Mouse (Mus musculus) midbrain, embryonic 15.5 days (tissue): ENCODE measurements at regions not wholly inside any gene's neighbourhood (a gene's known extent, or its start where the extent isn't known, plus 50 kb on each side); places are given as distances from the start of the nearest gene placed in this dataset.

Experiments used
- ATAC-seq: fragments of 200-750 bp; cut with Nextera tagmentation; replicated peaks from 2 replicates; pipeline ENCODE4 v1.8.0; 2017; ENCODE audit warnings: moderate TSS enrichment
- H3K27ac ChIP-seq: fragments of 300-500 bp; sonication (generic); 2 replicates; pipeline ENCODE4 v1.5.1; 2015; ENCODE audit warnings: mild to moderate bottlenecking, inconsistent platforms
- H3K27me3 ChIP-seq: fragments of 300-500 bp; sonication (generic); replicated peaks from 2 replicates; pipeline ENCODE4 v1.6.1; 2015; ENCODE audit warnings: inconsistent platforms
- H3K36me3 ChIP-seq: fragments of 300-500 bp; sonication (generic); replicated peaks from 2 replicates; pipeline ENCODE4 v1.6.1; 2015; ENCODE audit warnings: inconsistent platforms
- H3K4me1 ChIP-seq: fragments of 300-500 bp; sonication (generic); 2 replicates; pipeline ENCODE4 v1.6.1; 2015; ENCODE audit warnings: inconsistent platforms
- H3K4me2 ChIP-seq: fragments of 300-500 bp; sonication (generic); 2 replicates; pipeline ENCODE4 v1.6.1; 2015; ENCODE audit warnings: inconsistent platforms, mild to moderate bottlenecking, moderate library complexity
- H3K4me3 ChIP-seq: fragments of 300-500 bp; sonication (generic); 2 replicates; pipeline ENCODE4 v1.5.1; 2015; ENCODE audit warnings: mild to moderate bottlenecking, inconsistent platforms
- H3K9ac ChIP-seq: fragments of 300-500 bp; sonication (generic); 2 replicates; pipeline ENCODE4 v1.6.1; 2015; ENCODE audit warnings: mild to moderate bottlenecking, inconsistent platforms
- H3K9me3 ChIP-seq: fragments of 300-500 bp; sonication (generic); 2 replicates; pipeline ENCODE4 v1.6.1; 2016; ENCODE audit warnings: inconsistent platforms
- WGBS: fragments of 180-500 bp; shearing (Covaris S2); methylation state at CpG from one replicate; pipeline ENCODE4 v1.1.7; 2015; ENCODE audit warnings: mixed read lengths; 5-methylcytosine and 5-hydroxymethylcytosine counted together

GRCm38 (mm10) chr3:34512503-34513145 is 137.6 kb upstream of the Sox2 start:
- Histone ChIP-seq H3K27ac (no peak overlapping the region), H3K4me1 (no peaks in the 10 kb centered on the region), H3K9ac (no peak overlapping the region), H3K4me3 (no peak overlapping the region), H3K36me3 (no peaks in the 10 kb centered on the region), H3K9me3 (peaks cover 3% of the 10 kb centered on the region; the same call in 1 of the 2 replicates), H3K27me3 (no peaks in the 10 kb centered on the region), H3K4me2 (no peak overlapping the region)
- WGBS = 86% methylated on average over 13 of the region's 13 CpGs
- ATAC-seq = no peak

- Histone ChIP-seq H3K4me1 (no peaks in the 10 kb centered on the region), H3K27me3 (0 out of 2 replicates have a peak, but pooled peaks cover 2% of the 10 kb centered on the region), H3K9me3 (peaks cover 3% of the 10 kb centered on the region; the same call in 1 of the 2 replicates), H3K36me3 (no peaks in the 10 kb centered on the region), H3K4me3 (no peak overlapping the region), H3K9ac (no peak overlapping the region), H3K4me2 (no peak overlapping the region), H3K27ac (no peak overlapping the region)
- 82% methylated on average over 4 of the region's 4 CpGs for WGBS
- ATAC-seq = no peak
Measured at GRCm38 (mm10) chr3:34510723-34511122, 139.5 kb upstream of the Sox2 start.

GRCm38 (mm10) chr3:34509160-34509559 is 141.0 kb upstream of the Sox2 start:
- Histone ChIP-seq H3K9ac (no peak overlapping the region), H3K36me3 (no peaks in the 10 kb centered on the region), H3K27ac (no peak overlapping the region), H3K9me3 (peaks cover under 1% of the 10 kb centered on the region; the same call in 1 of the 2 replicates), H3K4me2 (no peak overlapping the region), H3K4me1 (peaks cover 6% of the 10 kb centered on the region; the same call in 1 of the 2 replicates), H3K27me3 (0 out of 2 replicates have a peak, but pooled peaks cover 5% of the 10 kb centered on the region), H3K4me3 (no peak overlapping the region)
- ATAC-seq = peak; percentile 38; the same call in 1 of the 2 replicates
- 33% methylated on average over 5 of the region's 5 CpGs for WGBS

DNA sequence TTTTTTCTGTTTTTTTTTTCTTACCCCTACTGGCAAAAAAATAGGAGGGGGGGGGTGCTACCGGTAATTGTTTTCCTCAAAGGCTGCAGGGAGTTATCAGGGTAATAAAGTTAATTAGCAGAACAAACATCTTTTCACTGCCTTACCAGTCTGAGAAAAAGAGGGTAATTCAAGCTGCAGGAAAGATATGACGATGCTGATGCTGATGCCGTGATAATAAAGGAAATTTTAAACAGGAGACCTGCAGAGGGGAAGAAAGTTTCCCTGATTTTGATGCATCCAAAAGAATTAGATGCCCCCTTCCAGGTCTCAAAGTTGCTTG is 145.7 kb upstream of the Sox2 start:
- ATAC-seq = 0 out of 2 replicates have a peak, but pooled peaks have one; percentile 7
- no peaks in the 10 kb centered on the region for H3K9me3 ChIP-seq
- H3K36me3 ChIP-seq = no peaks in the 10 kb centered on the region
- H3K4me1 ChIP-seq = peaks cover 10% of the 10 kb centered on the region; the same call in 1 of the 2 replicates
- H3K27me3 ChIP-seq = 0 out of 2 replicates have a peak, but pooled peaks cover 5% of the 10 kb centered on the region
- H3K27ac ChIP-seq = no peak overlapping the region
- H3K9ac ChIP-seq = no peak overlapping the region
- H3K4me2 ChIP-seq = no peak overlapping the region
- H3K4me3 ChIP-seq = no peak overlapping the region
- 27% methylated on average over 3 of the region's 3 CpGs for WGBS

DNA sequence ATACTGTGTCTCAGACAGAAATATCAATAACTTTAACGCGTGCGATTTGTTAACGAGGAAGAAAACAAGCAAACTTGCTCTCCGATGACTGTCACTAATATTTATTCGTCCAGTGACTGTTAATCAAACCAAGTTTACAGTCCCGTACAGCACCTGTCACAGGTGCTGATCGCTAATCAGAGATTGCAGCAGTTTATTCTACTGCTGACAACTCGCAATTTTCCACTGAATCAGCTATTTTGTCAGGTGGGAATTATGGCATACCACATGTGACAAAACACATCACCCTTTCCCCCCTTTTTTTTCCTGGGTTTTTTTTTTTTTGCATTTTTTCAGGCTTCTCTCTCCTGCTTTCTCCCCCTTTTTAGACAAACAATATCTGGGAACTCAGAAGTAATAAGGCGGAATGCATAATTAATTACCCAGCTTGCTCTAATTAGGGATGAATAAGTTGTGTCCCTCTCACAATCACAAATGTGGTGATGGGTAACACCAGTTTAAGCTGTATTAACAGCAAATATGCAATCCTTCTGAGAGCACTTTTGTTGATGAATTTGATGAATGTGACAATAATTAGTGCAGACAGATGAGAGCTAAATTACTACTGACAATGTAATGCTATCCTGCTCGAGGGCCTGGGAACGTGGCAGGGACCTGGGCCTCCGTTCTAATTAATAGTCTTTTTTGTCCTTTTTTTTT is 146.2 kb upstream of the Sox2 start:
- Histone ChIP-seq H3K4me1 (peaks cover 10% of the 10 kb centered on the region; the same call in 1 of the 2 replicates), H3K9ac (no peak overlapping the region), H3K9me3 (no peaks in the 10 kb centered on the region), H3K4me3 (no peak overlapping the region), H3K36me3 (no peaks in the 10 kb centered on the region), H3K27ac (no peak overlapping the region), H3K27me3 (0 out of 2 replicates have a peak, but pooled peaks cover 5% of the 10 kb centered on the region), H3K4me2 (no peak overlapping the region)
- ATAC-seq = peak; percentile 63; the same call in 1 of the 2 replicates
- WGBS = 48% methylated on average over 13 of the region's 13 CpGs

GRCm38 (mm10) chr3:34496839-34497238 is 153.4 kb upstream of the Sox2 start:
- 77% methylated on average over 8 of the region's 8 CpGs for WGBS
- Histone ChIP-seq H3K27me3 (no peaks in the 10 kb centered on the region), H3K4me1 (no peaks in the 10 kb centered on the region), H3K4me3 (no peak overlapping the region), H3K9ac (no peak overlapping the region), H3K9me3 (no peaks in the 10 kb centered on the region), H3K27ac (no peak overlapping the region), H3K36me3 (no peaks in the 10 kb centered on the region), H3K4me2 (no peak overlapping the region)
- no peak for ATAC-seq

- no peak for ATAC-seq
- Histone ChIP-seq H3K9ac (no peak overlapping the region), H3K36me3 (no peaks in the 10 kb centered on the region), H3K4me1 (no peaks in the 10 kb centered on the region), H3K27me3 (no peaks in the 10 kb centered on the region), H3K27ac (no peak overlapping the region), H3K4me3 (no peak overlapping the region), H3K9me3 (no peaks in the 10 kb centered on the region), H3K4me2 (no peak overlapping the region)
- WGBS = 69% methylated on average over 3 of the region's 3 CpGs
Measured at GRCm38 (mm10) chr3:34495615-34496014, 154.6 kb upstream of the Sox2 start.

- Histone ChIP-seq H3K4me3 (no peak overlapping the region), H3K36me3 (no peaks in the 10 kb centered on the region), H3K9me3 (no peaks in the 10 kb centered on the region), H3K27ac (no peak overlapping the region), H3K4me2 (no peak overlapping the region), H3K27me3 (no peaks in the 10 kb centered on the region), H3K4me1 (no peaks in the 10 kb centered on the region), H3K9ac (no peak overlapping the region)
- ATAC-seq = no peak
Measured at GRCm38 (mm10) chr3:34493921-34494320, 156.3 kb upstream of the Sox2 start.

DNA sequence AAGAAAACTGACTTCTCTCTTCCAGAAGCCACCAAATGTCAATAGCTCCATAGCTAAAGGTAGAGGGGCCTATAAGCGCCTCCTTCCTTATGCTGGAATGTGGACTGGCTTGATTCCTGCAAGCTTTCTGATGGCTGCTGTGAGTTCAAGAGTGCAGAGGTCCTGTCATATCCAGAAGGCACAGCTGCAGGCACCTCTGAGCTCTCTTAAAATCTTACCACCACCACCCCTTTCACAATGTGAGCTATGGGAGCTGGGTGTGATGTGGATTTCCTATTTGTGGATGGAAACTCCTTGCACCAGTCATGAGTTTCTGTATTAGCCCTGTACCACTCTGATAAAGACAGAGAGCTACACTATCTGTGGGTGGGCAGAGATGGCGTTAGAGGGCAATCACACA is 161.2 kb upstream of the Sox2 start:
- H3K9ac ChIP-seq = no peak overlapping the region
- H3K4me1 ChIP-seq = peaks cover 12% of the 10 kb centered on the region
- 94% methylated on average over 2 of the region's 2 CpGs for WGBS
- ATAC-seq = no peak
- no peak overlapping the region for H3K27ac ChIP-seq
- no peak overlapping the region for H3K4me3 ChIP-seq
- no peaks in the 10 kb centered on the region for H3K9me3 ChIP-seq
- H3K36me3 ChIP-seq = no peaks in the 10 kb centered on the region
- H3K27me3 ChIP-seq = no peaks in the 10 kb centered on the region
- H3K4me2 ChIP-seq = no peak overlapping the region

DNA sequence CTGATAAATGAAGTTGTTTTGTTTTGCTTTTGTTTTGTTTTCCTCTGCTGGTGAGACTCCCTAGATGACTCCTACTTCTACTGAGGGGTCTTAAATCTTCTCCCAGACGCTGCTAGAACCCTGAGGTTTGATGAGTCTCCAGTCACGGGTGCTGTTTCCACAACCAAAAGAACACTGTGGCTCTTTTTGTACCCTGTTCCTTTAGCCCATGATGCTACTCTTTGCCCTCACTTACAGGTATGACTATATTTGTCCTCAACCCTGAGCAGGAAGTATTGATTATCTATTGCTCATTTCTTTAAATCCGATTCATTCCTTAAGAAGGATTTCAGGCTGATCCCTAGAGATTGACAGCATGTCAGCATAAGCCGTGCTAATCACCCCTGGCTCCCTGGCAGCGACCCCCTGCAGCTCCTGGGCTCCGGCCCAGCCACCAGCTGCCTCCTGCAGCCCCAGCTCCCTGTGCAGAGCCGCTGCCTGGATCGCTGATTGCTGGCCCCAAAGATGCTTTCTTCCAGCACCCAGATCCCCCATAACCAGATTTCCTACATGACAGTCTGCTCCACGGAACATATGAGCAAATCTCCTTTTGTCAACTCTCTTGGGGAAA is 163.7 kb upstream of the Sox2 start:
- no peak overlapping the region for H3K27ac ChIP-seq
- 7% methylated on average over 9 of the region's 9 CpGs for WGBS
- H3K27me3 ChIP-seq = no peaks in the 10 kb centered on the region
- no peak overlapping the region for H3K4me3 ChIP-seq
- peaks cover 20% of the 10 kb centered on the region for H3K4me1 ChIP-seq
- no peaks in the 10 kb centered on the region for H3K9me3 ChIP-seq
- no peak overlapping the region; the same call in 1 of the 2 replicates for H3K4me2 ChIP-seq
- ATAC-seq = 0 out of 2 replicates have a peak, but pooled peaks have one; percentile 44
- H3K9ac ChIP-seq = no peak overlapping the region
- no peaks in the 10 kb centered on the region for H3K36me3 ChIP-seq

DNA sequence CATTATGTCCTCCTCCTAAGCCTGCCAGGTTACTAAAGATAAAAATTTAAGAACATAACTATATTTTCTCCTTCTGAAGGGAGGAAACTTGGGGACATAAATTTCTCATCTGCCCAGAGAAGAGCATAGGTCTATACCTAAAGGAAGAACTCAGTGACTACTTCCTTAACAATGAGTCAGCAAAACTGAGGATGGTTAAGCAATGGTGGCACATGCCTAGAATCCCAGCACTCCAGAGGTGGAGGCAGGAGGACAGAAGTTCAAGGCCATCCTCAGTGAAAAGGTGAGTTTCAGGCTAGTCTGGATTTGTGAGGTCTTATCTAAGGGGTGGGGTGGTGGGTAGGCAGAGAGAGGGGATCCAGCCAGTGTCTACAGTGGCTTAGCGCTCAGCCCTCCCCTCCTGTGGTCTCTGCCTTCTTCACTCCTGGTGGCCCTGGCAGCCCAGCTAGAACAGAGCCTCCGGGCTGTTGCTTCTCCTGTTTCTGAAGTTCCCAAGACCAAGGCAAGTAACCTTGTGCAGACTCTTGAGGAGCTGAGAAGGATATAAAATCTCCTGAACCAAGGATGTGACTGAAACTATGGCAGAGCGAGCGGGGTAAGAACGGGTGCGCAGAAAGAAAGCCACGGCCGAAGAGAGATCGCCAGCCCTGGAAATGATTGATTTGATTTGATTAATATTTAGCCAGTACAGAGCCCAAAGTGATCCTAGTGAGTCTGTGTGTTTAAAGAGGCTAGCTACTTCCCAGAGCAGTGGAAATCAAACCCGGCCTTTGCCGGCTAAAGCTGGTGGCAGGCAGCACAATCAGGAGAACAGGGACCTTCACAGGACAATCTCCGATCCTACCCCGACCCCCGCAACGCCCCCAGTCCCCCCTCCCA is 164.6 kb upstream of the Sox2 start:
- H3K27ac ChIP-seq = no peak overlapping the region
- no peak for ATAC-seq
- WGBS = 40% methylated on average over 15 of the region's 15 CpGs
- no peaks in the 10 kb centered on the region for H3K9me3 ChIP-seq
- H3K4me2 ChIP-seq = no peak overlapping the region
- H3K36me3 ChIP-seq = no peaks in the 10 kb centered on the region
- H3K4me1 ChIP-seq = peaks cover 26% of the 10 kb centered on the region
- H3K4me3 ChIP-seq = no peak overlapping the region
- H3K27me3 ChIP-seq = no peaks in the 10 kb centered on the region
- H3K9ac ChIP-seq = no peak overlapping the region

DNA sequence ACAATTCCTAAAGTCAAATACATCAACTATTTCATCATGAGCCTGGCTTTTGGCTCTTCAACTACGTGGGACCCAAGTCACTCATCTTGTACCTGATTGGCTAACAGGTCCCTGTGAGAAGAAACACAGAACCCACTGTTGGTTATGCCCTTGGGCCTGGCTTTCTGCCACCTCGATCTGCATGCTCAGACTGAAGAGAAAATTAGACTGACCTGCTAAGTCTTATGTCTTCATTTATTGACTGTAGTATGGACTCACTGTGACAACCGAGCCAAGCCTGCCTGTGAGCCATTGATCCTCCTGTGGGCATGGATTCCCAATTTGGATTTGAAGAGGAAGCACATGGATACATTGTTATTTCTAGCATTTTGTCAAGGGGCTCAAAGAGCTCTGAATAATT is 166.3 kb upstream of the Sox2 start:
- ATAC-seq = peak; percentile 53; the same call in 1 of the 2 replicates
- Histone ChIP-seq H3K4me2 (no peak overlapping the region), H3K4me1 (peaks cover 26% of the 10 kb centered on the region), H3K27me3 (no peaks in the 10 kb centered on the region), H3K4me3 (no peak overlapping the region), H3K9me3 (no peaks in the 10 kb centered on the region), H3K9ac (no peak overlapping the region), H3K36me3 (no peaks in the 10 kb centered on the region), H3K27ac (no peak overlapping the region)
- 40% methylated on average over 3 of the region's 3 CpGs for WGBS
